Mouse (Mus musculus) A20 (cell line): Measurements from ENCODE around the gene Hamp2.
"Not testable (repeated sequence)": the region's sequence is repeated elsewhere in the genome, so short reads cannot be mapped to it uniquely, and the experiment has no call there.

Source experiments
- DNase-seq: peaks from one replicate; pipeline ENCODE4 v3.0.0-alpha.2; 2011; ENCODE audit warnings: low read depth, low spot score

Hamp2 gene

DNA sequence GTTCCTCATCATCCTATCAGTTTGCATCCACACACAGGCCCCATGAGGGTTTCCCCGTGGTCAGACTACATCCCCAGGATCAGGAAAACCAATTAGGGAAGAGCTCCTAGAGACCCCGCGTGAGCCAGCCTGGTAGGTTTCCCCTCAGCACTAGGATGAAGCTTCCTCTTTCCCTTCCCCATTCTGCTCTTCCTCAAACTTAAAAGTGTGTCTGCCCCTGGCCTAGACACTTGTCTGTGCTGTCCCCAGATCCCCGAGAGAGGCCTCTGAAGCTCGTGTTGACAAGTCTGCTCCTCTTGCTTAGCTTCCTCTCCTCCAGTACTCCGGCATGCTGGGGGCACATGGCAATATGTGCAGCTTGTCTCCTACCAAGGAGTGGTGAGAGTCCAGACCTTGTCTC, 29.0 kb upstream of the Hamp2 start:
- peak; percentile 42 for DNase-seq

DNA sequence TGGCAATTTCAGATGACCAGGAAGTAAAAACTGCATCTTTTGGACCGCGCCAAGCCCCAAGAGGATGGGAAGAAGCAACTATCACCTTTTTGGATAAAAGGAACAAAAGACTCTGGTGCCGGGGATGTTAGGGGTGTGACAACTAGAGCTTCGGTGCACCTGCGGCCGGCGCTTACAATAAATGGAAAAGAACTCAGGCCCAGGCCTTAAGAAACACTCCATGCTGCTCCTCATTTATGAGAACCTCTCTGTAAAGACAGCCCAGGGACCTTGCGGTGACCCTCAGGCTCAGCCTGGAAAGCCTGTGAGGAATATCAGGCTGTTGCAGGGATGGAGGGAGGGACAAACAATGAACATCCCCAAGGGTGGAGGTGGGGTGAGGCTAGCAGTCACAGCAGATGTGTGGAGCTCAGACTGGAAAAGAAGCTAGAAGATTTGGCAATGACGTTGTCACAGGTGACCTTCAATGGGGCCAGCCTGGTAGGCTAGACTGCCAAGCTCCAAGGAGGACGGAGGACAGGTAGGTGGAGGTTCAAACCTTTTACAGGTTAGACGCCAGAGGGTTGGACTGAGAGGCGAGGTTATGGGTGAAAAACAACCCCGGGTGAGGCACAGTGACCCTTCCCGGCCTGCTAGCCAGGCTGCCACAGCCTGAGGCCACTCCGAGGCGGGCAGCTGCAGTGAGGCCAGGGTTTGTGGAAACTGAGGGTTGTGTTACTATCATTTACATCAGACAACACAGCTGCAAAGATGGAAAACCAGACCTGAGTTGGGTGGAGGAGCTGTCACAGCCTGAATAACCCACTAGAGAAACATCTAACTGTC, 28.2 kb upstream of the Hamp2 start:
- DNase-seq, result no peak

DNA sequence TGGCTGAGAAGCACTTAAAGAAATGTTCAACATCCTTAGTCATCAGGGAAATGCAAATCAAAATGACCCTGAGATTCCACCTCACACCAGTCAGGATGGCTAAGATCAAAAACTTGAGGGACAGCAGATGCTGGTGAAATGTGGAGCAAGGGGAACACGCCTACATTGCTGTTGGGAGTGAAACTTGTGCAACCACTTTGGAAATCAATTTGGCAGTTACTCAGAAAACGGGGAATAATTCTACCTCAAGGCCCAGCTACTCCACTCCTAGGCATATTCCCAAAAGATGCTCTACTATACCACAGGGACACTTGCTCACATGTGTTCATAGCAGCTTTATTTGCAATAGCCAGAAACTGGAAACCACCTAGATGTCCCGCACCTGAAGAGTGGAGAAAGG, 25.4 kb upstream of the Hamp2 start:
- not testable (repeated sequence) for DNase-seq

DNA sequence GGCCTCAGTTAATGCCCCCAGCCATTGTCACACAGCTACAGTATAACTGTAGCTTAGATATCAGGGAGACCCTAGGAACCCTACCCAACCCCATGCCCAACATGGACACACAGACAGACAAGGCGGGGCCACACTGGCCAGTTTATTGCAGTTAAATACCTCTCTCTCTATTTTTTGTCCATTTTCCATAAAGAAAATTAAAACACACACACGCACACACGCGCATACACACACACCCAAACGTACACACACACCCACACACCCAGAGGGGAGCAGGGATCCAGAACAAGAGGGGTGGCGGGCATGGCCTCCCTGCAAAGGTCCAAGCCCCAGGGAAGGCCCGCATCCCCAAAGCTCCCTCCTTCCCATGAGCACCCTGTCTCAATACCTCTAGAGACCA, 21.4 kb upstream of the Hamp2 start:
- DNase-seq, result no peak

DNA sequence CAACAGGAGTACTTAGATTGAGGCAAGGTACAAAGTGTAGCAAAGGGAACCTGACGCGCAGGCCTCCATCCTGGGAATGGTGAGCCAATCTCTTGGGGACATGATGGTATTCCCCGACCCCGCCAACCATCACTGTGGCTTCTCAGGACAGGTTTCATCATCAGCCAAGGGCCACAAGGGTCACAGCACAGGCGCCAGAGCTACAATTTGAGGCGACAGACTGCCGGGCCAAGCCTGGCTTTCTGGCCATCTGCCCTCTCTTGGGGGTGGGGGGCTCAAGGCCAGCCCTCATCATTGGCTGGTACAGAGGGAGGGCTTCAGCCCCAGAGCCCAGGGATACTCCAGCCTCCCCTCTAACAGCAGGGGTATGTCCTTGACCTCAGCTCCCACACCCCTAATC, 21.0 kb upstream of the Hamp2 start:
- DNase-seq, result not testable (repeated sequence)

DNA sequence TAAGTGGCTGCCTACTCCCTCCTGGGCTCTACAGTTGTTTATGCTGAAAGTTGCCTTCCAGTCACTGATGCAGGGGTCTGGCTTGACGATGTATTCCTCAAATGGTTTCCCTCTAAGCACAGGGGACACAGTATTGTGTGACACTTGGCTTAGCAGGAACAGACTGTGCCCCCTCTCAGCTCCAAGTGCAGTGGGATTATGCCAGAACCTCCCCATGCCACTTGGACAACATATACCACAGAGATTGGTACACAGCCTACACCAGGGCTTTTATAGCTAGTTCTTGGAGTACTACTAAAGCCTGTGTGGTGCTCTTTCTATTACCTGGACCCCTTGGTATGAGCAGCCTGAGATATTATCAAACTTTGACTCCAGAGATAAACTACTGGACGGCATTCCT, 20.2 kb upstream of the Hamp2 start:
- DNase-seq, result not testable (repeated sequence)

DNA sequence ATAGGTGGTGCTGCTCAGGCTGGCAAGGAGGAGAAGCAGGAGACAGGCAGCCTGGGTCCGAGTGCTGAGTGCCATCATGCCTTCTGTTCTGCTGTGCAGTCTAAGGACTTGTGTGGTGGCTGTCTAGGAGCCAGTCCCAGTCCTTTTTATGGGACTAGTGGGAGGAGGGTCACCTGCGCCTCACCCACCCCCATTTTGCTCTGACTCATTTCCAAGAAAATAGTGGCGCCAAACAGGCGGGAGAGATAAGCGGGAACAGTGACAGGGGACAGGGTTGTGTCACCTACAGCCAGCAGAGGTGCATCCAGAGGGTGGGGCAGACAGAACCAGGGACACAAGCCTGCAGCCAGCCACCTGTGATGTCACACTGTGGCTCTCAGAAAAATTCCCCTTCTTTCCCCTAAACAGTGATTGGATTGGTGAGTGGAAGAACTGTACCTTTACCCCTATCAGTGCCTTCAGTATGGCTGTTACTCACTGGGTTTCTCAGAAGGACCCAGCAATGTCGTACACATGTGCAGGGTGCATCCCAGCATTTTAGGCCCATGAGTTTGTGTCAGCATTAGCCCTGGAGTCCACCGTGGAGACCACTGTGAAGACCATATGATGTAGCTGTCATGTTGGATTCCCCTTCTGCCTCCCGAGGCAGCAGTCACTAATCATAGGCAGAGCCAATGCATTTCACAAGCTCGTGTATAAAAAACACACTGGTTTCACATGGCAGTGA, 19.6 kb upstream of the Hamp2 start, which contains the start of gene Hamp:
Gene Hamp, minus strand, starts transcription at position 124 of the 727 bp plus-strand sequence.
- DNase-seq, result no peak

DNA sequence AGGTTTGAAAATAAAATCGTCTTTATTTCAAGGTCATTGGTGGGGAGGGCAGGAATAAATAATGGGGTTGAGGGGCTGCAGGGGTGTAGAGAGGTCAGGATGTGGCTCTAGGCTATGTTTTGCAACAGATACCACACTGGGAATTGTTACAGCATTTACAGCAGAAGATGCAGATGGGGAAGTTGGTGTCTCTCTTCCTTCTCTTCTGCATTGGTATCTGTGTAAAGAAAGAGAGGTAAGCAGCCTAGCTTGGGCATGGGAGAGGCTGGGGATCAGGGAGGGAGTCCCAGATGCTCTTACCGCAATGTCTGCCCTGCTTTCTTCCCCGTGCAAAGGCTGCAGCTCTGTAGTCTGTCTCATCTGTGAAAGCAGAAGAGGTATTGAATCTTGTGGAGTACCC, 17.9 kb upstream of the Hamp2 start:
- DNase-seq, result not testable (repeated sequence)

DNA sequence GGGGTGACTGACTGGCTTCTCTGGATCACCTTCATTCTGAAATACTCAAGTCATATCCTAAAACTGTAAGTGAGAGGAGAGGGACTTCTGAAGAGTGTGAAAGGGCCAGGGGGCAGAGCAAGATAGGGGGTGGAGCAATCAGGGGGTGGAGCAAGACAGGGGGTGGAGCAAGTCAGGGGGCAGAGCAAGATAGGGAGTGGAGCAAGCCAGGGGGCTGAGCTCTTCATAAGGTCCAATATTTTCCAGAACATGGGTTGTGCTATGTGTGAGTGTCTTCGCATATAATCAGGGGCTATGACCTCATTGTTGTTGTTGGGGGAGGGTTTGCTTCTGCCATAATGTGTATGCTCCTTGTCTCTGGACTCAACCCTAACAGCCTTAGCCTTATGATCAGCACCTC, 15.6 kb upstream of the Hamp2 start:
- DNase-seq, result not testable (repeated sequence)

DNA sequence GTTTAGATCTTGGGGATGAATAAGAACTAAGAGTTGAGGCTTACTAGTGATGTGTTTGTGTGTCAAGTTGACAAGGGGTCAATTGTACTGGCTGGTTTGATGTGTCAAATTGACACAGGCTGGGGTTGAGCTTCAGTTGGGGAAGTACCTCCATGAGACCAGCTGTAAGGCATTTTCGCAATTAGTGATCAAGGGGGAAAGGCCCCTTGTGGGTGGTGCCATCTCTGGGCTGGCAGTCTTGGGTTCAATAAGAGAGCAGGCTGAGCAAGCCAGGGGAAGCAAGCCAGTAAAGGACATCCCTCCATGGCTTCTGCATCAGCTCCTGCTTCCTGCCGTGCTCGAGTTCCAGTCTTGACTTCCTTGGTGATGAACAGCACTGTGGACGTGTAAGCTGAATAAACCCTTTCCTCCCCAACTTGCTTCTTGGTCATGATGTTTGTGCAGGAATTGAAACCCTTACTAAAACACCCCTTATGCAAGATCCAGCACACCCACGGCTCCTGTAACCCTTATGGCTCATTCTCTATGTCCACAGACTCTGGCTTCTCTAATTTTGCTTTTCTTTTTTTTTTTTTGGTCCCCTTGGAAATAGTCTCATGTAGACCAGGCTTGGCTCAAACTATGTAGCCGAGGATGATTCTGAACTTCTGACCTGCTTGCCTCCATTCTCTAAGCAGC, 11.1 kb upstream of the Hamp2 start:
- peak; percentile 71 for DNase-seq

DNA sequence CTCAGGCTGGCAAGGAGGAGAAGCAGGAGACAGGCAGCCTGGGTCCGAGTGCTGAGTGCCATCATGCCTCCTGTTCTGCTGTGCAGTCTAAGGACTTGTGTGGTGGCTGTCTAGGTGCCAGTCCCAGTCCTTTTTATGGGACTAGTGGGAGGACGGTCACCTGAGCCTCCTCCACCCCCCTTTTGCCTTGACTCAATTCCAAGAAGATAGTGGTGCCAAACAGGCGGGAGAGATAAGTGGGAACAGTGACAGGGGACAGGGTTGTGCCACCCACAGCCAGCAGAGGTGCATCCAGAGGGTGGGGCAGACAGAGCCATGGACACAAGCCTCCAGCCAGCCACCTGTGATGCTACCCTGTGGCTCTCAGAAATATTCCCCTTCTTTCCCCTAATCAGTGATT, 410 bp downstream of the Hamp2 start:
- DNase-seq, result no peak

DNA sequence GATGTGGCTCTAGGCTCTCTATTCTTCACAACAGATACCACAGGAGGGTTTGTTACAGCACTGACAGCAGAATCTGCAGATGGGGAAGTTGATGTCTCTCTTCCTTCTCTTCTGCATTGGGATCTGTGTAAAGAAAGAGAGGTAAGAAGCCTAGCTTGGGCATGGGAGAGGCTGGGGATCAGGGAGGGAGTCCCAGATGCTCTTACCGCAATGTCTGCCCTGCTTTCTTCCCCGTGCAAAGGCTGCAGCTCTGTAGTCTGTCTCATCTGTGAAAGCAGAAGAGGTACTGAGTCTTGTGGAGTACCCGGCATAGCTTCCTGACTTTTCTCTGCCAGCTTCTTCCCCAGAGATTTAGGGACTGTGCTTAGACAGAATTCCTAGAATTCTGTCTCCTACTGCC, 2.0 kb downstream of the Hamp2 start:
- not testable (repeated sequence) for DNase-seq

DNA sequence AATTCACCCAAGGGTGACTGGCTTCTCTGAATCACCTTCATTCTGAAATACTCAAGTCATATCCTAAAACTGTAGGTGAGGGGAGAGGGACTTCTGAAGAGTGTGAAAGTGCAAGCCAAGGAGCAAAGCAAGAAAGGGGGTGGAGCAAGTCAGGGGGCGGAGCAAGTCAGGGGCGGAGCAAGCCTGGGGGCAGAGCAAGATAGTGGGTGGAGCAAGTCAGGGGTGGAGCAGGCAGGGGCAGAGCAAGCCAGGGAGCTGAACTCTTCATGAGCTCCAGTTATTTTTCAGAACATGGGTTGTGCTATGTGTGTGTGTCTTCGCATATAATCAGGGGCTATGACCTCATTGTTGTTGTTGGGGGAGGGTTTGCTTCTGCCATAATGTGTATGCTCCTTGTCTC, 4.3 kb downstream of the Hamp2 start:
- DNase-seq, result peak; percentile 66

DNA sequence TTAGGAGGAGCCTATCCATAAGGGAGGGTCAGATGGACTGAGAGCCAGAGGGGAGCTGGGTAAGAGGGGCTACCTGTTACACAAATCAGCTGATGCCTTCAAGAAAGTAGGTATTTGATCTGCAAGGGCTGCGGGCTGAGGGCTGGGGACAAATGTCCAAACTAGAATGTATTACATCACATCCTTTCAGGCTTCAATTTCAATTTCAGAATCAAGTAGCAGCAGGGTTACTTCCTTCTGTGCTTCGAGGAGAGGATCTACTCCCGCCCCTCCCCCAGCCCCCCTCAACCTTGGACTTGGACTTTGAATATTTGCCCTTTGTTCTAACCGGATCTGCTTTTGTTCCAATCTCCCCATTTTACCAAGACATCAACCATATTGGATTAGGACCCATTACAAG, 7.3 kb downstream of the Hamp2 start:
- no peak for DNase-seq

DNA sequence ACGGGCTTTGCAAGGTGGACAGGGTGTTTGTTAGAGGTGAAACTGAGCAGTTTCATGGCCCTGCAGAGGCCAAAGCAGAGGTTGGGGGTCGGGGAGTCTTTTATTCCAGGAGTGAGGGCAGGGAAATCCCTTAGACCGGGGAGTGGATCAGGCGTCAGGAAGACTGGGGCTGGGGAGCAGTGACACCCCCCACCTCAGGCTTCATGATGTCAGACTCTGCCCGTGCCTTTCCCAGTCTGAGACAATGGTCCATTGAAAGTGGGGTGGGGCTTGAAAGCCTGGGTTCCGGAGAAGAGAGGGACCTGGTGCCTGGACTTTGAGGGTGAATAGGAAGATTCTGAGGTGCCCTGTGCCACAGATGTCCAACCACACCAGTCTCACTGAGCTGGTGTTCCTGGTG, 7.8 kb downstream of the Hamp2 start:
- no peak for DNase-seq

DNA sequence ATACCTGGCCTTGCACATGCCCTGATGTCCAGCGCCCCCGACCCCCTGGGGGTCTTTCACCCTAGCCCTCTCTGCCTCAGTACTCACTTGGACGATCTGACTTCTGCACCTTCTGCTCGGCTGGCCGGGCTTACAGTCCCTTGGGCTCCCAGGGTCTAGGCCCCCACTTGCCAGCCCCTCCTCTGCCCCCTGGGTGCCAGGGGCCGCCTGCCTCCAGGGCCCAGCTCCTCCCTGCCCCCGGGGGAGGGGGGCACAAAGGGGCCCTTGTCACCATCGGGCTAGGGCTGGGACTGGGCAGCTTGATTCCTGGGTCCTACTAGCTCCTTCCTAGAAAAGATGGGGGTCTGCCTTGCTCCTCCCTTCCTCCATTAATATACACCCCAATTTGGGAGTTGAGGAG, 9.7 kb downstream of the Hamp2 start, which contains the start of gene Mag:
Gene Mag, minus strand, starts transcription at position 142 of the 400 bp plus-strand sequence.
- DNase-seq, result no peak

DNA sequence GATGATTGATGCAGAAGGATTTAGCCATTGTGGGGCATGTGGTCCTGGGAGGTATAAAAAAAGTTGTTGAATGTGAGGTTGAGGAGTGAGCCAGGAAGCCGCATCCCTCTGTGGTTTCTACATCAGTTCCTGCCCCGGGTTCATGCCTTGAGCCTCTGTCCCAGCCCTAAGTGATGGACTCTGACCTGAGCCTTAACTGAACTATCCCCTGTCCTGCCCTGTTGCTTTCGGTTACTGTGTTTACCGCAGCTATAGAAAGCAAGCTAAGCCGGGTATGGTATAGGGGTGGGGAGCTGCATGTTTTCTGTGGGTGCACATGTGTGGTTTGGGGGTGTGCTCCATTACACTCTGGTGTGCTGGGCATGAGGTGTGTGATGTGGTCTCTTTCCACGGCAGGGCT, 14.7 kb downstream of the Hamp2 start:
- DNase-seq, result no peak

DNA sequence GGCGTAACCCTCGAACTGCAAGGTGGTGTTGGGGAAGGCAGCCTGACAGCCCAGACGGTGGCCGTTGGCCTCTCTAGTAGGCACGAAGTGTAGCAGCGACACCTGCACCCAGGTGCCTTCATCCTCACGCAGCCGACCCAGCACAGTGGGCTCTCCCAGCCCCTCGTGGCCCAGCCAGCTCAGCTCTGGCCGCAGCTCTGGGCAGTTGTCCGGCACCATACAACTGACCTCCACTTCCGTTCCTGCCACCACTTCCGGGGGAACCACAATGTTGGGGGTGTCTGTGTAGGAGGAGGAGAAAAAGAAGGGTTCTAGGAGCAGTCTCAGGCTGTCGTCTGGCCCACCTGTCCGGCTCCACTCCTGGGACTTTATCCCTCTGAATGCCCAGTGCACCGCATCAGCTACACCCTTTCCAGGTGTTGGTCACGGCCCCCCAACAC, 15.5 kb downstream of the Hamp2 start:
- DNase-seq, result no peak

DNA sequence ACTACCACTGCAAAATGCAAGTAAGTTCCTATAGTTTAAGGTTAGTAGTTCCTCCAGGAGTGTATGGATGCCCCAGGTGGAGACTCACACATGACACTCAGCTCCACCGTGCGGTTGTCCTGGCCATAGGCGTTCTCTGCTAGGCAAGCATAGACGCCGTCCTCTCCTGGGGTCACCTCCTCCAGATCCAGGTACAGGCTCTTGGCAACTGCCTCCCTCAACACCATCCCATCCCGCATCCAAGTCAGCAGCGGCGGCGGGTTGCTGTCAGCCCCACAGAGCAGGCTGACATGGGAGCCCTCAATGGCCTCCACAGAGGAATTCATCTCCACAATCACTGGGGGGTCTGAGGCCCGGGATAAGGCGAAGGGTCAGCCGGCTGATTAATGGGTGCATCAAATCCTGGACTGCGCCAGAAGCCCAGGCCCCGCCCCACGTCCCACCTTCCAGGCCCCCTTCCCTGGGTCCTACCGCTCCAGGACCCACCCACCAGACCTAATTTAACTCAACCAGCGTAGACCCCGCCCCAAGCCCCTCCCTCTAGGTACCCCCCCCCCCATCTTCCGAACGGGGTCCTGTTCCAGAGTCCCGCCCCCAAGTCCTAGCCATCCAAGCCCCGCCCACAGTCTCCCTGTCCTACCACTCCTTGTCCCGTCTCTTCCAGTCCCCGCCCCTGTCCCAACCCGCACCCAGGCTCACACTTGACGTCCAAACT, 16.0 kb downstream of the Hamp2 start:
- DNase-seq, result no peak

DNA sequence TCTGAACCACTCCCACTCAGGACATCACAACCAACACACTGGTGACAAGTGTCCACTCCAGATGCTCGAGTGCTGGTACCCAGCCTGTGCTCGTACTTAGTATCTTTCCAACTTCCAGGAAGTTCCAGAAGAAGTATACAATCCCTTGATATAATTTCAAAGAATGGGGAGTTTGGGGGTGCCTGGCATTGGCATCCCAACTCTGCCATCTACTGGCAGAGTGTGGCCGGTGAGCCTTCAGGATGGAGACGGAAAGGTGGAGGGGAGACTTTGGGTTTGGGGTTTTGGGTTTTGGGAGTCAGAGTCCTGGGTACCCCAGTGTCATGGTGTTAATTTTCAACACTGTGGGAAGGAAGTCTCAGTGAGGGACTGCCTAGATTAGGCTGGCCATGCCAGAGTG, 20.4 kb downstream of the Hamp2 start:
- DNase-seq, result peak; percentile 60

DNA sequence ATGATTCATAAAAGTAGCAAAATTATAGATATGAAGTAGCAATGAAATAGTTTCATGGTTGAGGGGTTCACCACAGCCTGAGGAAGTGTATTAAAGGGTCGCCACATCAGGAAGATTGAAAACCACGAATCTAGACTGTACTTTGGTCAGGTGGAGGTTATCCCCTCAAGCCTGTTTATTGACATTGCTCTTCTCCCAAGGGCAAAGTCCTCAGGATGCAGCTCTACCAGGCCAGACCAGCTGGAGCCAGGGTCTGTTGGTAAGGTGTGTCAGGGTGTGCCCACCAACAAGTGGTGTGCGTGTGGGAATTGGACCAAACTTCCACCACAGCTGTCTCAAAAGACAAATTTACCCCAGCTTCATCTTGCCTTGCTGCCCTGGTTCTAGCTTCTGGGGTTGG, 29.3 kb downstream of the Hamp2 start:
- DNase-seq, result peak; percentile 7

DNA sequence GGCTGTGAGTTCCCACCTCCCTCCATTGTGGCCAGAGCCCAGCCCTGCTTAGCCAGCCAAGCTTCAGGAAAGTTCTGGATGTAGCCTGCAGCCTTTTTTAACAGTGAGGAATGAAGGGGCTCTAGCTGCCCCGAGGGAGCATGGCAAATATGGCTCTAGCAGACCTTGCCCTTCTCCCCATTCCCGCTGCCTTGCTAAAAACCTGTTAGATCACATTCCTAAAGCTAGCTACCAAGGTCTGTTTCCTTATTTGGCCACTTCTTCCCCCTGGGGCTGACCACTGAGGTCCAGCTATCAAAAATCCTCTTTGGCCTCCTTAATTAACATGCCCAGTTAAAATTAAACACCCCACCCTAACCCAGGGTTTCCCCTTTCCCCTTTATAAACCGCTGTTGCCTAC, 32.0 kb downstream of the Hamp2 start:
- no peak for DNase-seq
